Mouse (Mus musculus): ENCODE results near the gene Lef1.

Lef1 gene

DNA sequence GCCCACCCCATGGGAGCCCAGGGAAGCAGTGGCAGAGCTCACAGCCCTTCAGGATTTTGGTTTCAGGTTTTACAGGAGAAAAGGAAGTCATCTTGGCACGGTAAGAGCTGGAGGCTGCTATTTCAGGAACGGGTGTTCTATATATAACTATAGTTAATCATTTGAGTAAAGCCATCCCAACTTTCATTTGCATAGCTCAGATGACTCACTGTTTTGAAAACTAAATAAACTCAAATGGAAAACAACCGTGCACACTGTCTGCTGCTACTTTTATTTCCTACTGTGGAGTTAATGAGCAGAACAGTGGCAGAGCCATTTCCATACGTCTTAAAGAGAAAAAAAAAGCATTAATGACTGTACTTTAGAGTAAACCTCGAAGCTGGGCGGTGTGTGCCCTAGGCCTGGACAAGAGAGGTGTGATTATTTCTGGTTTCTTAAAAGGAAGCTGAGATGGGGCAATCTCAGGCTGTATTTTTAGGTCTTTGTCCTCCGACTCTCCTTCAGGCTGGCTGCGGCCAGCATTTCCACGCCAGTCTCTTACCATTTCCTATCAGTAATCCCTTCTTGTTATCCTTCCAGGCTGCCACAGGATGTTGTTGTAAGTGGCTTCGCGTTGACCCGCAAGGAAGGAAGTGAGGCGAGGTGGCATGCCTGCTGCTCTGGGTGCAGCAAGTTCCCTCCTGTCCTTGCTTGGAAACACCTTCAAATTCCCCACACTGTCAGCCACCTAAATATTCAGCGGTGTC, 29.2 kb downstream of the Lef1 start:
- no peak for DNase-seq (ENCODE audit: low spot score)

DNA sequence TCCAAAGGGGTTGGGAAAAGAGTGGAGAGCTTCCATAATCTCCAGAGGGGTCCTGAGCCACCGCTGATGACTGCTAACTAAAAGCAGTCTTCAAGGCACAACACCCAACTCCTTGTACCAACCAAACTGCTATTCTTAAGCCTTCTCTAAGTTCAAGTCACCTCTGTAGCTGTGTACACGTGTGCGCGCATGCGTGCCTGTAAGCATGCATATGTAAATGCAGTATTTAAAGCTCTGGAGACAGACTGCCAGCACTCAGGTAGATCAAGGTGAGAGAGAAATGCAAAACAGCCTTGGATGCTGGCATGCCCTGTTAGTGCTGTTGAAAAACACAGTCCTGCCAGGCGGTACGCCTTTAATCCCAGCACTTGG, 29.8 kb downstream of the Lef1 start:
- no peak for DNase-seq (ENCODE audit: low spot score)

- no peak for DNase-seq (ENCODE audit: low spot score)
These were observed 31.3 kb downstream of the Lef1 start for GRCm38 (mm10) chr3:131141546-131141945.

- no peak for DNase-seq (ENCODE audit: low spot score)
These were observed 34.0 kb downstream of the Lef1 start for GRCm38 (mm10) chr3:131144250-131144649.

GRCm38 (mm10) chr3:131152921-131153320, 42.6 kb downstream of the Lef1 start:
- DNase-seq (ENCODE audit: low spot score), result no peak

DNA sequence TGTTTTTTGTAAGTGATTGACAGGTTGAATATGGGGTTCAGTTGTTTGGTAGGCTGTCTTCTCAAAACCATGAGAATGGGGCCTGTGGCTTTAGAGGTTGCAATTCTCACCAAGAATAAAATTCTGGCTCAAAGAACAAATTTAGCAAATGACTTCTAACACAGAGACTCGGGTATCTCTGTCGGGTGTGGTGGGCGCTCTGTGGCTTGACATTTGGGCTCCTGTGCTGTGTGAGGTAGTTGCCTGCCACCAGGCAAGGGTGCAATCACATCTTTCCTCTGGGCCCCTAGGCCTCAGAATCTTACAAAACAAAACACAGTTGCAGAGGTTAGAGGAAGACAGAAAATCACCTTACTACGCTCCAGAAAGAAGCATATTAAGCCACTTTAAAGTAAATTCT, 43.6 kb downstream of the Lef1 start:
- DNase-seq (ENCODE audit: low spot score), result no peak

GRCm38 (mm10) chr3:131154576-131154975, 44.3 kb downstream of the Lef1 start:
- no peak for DNase-seq (ENCODE audit: low spot score)

DNA sequence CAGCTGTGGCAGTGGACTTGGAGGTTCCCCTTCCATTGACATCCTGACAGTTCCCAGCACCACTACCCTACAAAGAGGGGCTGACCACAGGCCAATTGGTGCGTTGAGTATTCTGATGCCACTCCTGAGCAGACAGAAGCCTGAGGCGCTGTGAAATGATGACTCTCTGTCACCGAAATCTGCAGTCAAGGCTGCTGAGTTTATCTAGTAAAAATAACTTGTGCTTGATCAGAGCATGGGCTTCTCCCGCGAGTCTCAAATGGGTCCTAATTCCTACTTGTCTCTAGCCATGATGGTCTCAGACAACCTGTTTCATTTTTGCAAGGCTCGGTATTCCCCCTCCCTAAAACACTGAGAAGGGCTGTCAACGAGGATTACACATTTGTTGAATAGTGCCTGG, 44.8 kb downstream of the Lef1 start:
- DNase-seq (ENCODE audit: low spot score), result no peak

GRCm38 (mm10) chr3:131155657-131156056, 45.4 kb downstream of the Lef1 start:
- DNase-seq (ENCODE audit: low spot score), result no peak

- DNase-seq (ENCODE audit: low spot score), result no peak
These were observed 46.1 kb downstream of the Lef1 start for GRCm38 (mm10) chr3:131156377-131156776.

- no peak for DNase-seq (ENCODE audit: low spot score)
These were observed 47.2 kb downstream of the Lef1 start for GRCm38 (mm10) chr3:131157471-131157870.

- no peak for DNase-seq (ENCODE audit: low spot score)
These were observed 49.0 kb downstream of the Lef1 start for GRCm38 (mm10) chr3:131159204-131159760.

- DNase-seq (ENCODE audit: low spot score), result no peak
These were observed 49.8 kb downstream of the Lef1 start for GRCm38 (mm10) chr3:131159881-131160615.

DNA sequence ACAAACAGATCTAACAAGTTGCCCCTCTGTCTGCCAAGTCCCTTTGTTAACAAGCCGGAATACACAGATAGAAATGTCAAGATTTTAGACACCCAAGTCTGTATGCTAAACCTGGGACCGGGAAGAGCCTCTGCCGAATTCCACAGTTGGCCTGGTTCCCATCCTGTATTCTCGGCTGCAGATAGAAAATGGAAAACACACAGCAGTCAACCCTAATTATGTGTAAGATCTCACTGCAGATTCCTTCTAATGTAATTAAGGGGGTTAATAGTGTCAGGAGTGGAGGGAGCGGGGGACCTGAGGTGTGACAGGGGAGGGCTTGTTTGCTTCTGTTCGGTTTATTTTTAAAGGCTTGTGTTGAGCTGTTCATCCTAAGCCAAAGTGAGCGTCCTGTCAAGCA, 50.6 kb downstream of the Lef1 start:
- DNase-seq (ENCODE audit: low spot score), result no peak

GRCm38 (mm10) chr3:131167731-131168130, 57.5 kb downstream of the Lef1 start:
- DNase-seq (ENCODE audit: low spot score), result no peak

DNA sequence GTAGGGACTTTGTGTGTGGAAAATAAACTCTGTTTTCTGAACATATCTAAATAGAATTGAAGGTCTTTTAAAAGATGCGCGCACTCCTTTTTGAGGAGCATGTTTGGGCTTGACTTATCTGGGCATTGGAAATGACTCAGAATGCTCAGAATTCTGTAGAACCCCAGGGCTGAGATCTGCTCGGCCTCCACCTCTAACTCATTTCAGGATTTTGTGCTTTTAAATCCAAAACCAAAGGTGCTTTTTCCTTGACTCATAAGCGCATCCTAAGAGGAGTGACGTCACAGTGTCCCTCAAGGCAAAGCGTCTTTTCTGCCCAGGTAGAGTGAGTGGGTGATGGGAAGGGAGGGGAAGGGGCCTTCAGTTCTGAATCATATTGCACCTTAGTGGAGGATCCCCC, 58.9 kb downstream of the Lef1 start:
- no peak for DNase-seq (ENCODE audit: low spot score)

GRCm38 (mm10) chr3:131170099-131170643, 59.9 kb downstream of the Lef1 start:
- no peak for DNase-seq (ENCODE audit: low spot score)

GRCm38 (mm10) chr3:131171292-131171960, 61.2 kb downstream of the Lef1 start:
- DNase-seq (ENCODE audit: low spot score), result no peak

DNA sequence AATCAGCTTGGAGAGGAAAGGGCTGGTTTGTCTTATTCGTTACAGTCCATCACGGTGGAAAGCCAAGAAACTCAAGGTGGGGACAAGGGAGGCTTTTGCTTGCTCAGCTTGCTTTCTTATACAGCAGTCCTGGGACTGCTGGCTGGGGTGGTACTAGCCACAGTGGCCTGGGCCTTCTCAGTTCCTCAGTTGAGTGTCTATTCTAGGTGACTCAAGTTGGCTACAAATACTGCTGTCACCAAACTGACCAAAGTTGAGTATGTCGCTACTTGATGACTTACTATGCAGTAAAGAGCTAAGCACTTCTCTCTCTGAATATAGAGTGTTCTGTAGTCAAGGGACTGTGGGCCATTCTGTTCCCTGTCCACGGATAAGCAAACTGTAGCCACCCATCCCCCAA, 62.0 kb downstream of the Lef1 start:
- no peak for DNase-seq (ENCODE audit: low spot score)

DNA sequence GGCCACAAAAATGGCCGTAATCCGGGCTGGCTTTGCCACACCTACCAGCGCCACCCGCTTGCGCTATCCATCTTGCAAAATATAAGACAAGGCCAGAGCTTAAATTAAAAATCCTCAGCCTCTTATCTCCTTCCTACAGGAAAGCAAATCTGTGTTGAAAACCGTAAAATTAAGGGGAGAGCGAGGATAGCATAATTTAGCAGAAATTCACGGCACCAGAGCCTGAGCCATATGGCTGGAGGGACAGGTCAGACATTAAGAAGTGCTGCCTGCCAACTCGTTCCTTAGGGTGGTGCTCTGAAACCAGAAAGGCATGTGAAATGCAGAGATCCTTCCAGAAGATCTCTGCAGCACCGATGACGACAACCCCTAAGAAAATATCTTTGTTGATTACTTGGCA, 70.7 kb downstream of the Lef1 start:
- no peak for DNase-seq (ENCODE audit: low spot score)

DNA sequence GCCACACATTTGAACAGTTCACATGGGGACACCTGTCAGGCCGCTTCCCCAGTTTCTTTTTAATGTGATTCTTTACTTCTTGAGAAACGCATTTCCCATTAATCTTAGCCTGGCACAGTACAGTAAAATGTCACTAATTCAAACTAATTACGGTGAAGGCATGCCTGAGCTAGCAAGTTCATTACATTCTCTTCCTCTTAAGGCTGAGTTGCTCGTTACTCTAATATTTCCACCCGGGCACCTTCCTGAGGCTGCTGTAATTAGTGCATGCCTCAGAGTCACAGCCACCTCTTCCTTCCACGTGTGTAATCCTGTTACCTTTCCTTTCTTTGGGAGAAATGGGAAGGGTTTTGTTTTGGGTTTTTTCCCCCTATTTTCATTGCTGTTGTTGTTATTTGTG, 71.9 kb downstream of the Lef1 start:
- no peak for DNase-seq (ENCODE audit: low spot score)

GRCm38 (mm10) chr3:131186193-131186592, 75.9 kb downstream of the Lef1 start:
- DNase-seq (ENCODE audit: low spot score), result no peak

GRCm38 (mm10) chr3:131190239-131190638, 80.0 kb downstream of the Lef1 start:
- DNase-seq (ENCODE audit: low spot score), result no peak

All from testis, postnatal 10 days (tissue).